Mouse (Mus musculus): ENCODE measurements around the gene Mras.

The Mras gene

GRCm38 (mm10) chr9:99365906-99366305 lies 71.3 kb downstream of the Mras start:
- ATAC-seq (ENCODE audit: insufficient number of reproducible peaks, low FRiP score, low TSS enrichment): no peak

GRCm38 (mm10) chr9:99363076-99363475 lies 74.1 kb downstream of the Mras start:
- no peak for ATAC-seq (ENCODE audit: insufficient number of reproducible peaks, low FRiP score, low TSS enrichment)

GRCm38 (mm10) chr9:99361946-99362345 lies 75.2 kb downstream of the Mras start:
- ATAC-seq (ENCODE audit: insufficient number of reproducible peaks, low FRiP score, low TSS enrichment): no peak

- no peak for ATAC-seq (ENCODE audit: insufficient number of reproducible peaks, low FRiP score, low TSS enrichment)
These were observed 78.2 kb downstream of the Mras start for GRCm38 (mm10) chr9:99359012-99359411.

GRCm38 (mm10) chr9:99357921-99358692 lies 79.1 kb downstream of the Mras start, which contains the start of gene Esyt3:
TSS of gene Esyt3 (minus strand) at chr9:99358557.
- no peak for ATAC-seq (ENCODE audit: insufficient number of reproducible peaks, low FRiP score, low TSS enrichment)

DNA sequence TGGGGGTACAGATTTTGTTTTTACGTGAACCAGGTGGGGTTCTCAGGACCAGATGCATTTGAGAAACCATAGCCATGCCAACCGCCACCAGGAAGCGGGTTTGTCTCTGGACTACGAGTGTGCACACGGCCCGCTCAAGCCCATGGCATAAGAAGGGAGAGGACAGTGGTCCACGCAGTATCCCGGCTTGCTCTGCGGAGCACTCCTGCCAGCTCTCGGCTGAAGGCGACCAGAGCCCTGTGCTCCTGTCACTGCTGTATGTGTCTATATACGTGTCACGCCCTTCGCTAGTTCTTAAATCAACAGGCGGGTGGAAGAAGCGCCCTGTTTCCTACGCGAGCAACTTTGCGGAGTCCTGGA lies 79.6 kb downstream of the Mras start:
- no peak for ATAC-seq (ENCODE audit: insufficient number of reproducible peaks, low FRiP score, low TSS enrichment)

DNA sequence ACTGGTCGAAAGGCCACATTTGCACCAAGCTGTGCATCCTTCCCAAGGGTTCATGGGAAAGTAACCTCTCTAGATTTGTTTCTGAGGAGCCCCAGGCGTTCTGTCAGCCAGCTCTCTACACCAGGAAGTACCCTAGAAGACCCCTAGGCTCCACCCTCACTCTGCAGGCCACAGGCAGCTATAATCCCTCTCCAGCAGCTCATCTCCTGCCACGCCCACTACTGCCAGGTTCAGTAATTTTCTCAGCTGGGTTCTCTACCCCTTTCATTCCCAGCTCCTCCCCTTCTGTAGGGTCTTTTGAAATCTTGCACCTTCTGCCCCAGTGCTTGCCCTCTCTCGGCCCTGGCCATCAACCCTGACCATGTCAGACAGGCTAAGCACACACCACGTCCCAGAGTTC lies 81.2 kb downstream of the Mras start:
- ATAC-seq (ENCODE audit: insufficient number of reproducible peaks, low FRiP score, low TSS enrichment): no peak

DNA sequence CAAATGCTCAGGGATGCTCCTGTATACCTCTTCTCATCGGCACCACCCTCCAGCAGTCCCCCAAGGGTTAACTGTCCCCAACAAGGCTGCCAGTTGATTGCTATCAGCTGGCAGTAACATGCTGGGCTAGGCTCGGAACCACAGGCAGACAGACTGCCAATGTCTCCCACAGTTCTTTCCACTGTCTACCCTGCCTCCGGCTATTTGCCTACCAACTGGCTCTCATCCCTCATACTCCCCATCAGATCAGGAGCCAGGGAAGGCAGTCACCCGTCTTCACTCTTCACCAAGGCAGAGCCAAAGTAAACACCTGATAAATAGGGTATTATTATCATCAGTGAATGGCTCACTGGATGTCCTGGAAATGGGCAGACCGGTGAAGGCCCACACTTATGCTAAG lies 82.4 kb downstream of the Mras start:
- no peak for ATAC-seq (ENCODE audit: insufficient number of reproducible peaks, low FRiP score, low TSS enrichment)

DNA sequence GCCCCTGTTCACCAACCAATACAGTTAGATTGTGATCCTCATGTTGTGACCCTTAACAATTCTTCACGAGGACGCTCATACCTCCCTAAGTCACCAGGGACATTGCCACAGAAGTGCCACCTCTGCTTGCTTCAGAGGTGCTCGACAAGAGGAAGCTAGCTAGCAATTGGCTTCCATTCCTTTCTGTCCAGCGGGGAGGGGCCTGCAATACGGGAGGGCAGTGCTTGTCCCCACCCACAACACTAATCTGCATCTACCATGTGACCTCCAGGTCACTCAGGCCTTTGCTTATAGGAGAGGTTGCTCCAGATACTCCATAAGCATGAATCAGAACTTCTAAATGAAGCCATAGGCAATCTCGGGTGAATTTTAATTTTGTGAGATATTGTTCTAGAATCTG lies 83.8 kb downstream of the Mras start:
- ATAC-seq (ENCODE audit: insufficient number of reproducible peaks, low FRiP score, low TSS enrichment): no peak

GRCm38 (mm10) chr9:99352964-99353363 lies 84.2 kb downstream of the Mras start:
- no peak for ATAC-seq (ENCODE audit: insufficient number of reproducible peaks, low FRiP score, low TSS enrichment)

DNA sequence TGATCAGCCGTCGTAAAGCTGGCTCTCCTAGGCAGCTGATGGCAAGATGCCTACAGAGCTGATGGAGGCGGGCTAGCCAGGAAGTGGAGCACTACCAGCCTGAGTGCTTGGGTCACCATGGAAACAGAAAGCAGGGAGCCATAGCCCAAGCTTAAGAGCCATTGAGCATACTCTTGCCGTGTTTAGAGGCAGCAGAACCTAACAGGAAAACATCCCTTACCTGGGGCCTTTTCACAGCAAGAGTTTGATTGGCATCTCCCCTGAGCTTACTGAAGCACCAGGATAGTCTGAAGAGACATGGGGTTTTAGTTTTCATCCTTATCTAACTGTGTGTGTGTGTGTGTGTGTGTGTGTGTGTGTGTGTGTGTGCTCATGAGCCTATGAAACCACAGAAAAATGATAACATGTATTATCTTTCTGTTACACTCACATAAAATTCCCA lies 91.8 kb downstream of the Mras start:
- ATAC-seq (ENCODE audit: insufficient number of reproducible peaks, low FRiP score, low TSS enrichment): no peak

DNA sequence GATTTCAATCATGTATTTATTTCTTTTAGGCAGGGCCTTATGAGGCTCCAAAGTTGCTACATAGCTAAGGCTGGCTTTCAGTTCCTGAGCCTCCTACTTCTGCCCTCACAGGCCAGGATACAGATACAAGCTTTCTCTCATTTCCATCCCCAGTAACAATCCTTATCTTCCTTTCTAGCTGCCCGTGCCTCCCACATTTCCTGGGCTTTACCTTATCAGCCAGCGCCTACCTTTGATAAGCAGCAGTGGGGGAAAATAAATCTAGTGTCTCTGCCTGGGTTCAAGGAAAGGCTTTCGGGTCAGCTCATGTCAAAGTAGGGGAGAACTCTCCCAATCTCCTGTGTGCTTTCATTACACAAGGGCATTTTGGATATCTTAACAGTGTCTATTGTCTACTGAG lies 95.6 kb downstream of the Mras start:
- no peak for ATAC-seq (ENCODE audit: insufficient number of reproducible peaks, low FRiP score, low TSS enrichment)

- ATAC-seq (ENCODE audit: insufficient number of reproducible peaks, low FRiP score, low TSS enrichment): no peak
These were observed 97.1 kb downstream of the Mras start for GRCm38 (mm10) chr9:99340126-99340525.

DNA sequence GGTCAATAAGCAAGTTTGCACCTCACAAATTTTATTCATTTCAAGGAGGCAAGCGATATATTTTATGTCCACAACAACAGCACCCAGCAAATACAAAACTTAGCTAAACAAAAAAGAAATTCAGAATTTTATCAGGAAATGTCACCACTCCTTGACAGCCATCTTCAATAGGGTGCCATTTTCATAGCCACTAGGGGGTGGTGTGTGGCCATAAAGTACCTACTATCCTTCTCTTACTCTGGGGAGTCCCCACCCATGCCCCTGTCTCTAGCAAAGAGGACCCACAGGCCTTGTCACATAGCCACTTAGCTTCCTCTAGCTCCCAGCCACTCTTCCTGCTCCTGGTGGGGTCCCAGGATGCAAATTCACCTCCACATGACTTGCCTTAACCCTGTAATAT lies 98.0 kb downstream of the Mras start:
- ATAC-seq (ENCODE audit: insufficient number of reproducible peaks, low FRiP score, low TSS enrichment): no peak; the same call in 1 of the 2 replicates

DNA sequence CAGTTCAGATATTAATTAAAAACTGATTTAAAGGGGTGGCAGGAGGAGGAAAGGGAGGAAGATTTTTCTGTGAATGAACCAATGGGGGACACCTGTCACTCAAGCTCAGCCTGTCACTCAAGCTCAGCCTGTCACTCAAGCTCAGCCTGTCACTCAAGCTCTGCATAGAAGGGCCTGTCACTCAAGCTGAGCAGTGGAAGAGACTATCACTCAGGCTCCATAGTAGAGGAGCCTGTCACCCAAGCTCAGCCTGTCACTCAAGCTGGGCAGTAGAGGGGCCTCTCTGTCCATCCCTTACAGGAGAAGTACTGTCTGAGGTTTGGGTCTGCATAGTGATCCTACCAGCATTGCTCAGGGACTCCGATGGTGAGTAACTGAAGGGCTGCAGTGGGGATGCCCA lies 98.9 kb downstream of the Mras start:
- ATAC-seq (ENCODE audit: insufficient number of reproducible peaks, low FRiP score, low TSS enrichment): no peak

DNA sequence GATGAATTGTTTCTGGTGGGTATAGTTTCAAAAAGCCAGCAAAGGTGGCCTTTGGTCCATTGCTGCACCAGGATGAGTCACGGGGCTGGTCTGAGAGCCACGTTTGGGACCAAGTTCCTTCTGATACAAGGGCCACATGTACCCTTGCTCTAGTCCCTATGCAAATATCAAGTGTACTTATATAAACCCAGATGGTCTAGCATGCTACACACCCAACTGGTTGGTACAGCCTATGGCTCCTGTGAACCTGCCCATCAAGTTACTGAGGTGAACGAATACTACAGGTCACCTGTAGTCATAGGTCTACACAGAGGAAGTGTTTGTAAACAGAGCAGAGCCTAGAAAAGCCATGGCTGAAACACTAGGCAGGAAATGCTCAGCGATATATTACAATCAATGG lies 100.6 kb downstream of the Mras start:
- no peak for ATAC-seq (ENCODE audit: insufficient number of reproducible peaks, low FRiP score, low TSS enrichment)
